Mouse (Mus musculus): ENCODE data around the gene Sh3pxd2a. TPM values are rescaled to one million over a fixed set of nuclear protein-coding genes. Genes with fewer than 3 reads are reported as not detected.

The Sh3pxd2a gene
- total RNA-seq, 2 experiments from 2014 or later = 37.8 to 46.3 TPM

- no peak for DNase-seq
These were observed 157.9 kb downstream of the Sh3pxd2a start for GRCm38 (mm10) chr19:47306128-47306916.

GRCm38 (mm10) chr19:47305401-47305800 lies 158.8 kb downstream of the Sh3pxd2a start:
- no peak for DNase-seq

- DNase-seq = no peak
These were observed 159.9 kb downstream of the Sh3pxd2a start for GRCm38 (mm10) chr19:47304170-47304745.

- DNase-seq = no peak
These were observed 161.1 kb downstream of the Sh3pxd2a start for GRCm38 (mm10) chr19:47303128-47303527.

GRCm38 (mm10) chr19:47302191-47302852 lies 161.9 kb downstream of the Sh3pxd2a start:
- DNase-seq = peak; percentile 79

GRCm38 (mm10) chr19:47301303-47302190 lies 162.7 kb downstream of the Sh3pxd2a start:
- DNase-seq = no peak

GRCm38 (mm10) chr19:47298100-47298499 lies 166.1 kb downstream of the Sh3pxd2a start:
- no peak for DNase-seq

- peak; percentile 69 for DNase-seq
These were observed 171.7 kb downstream of the Sh3pxd2a start for GRCm38 (mm10) chr19:47292451-47292951.

GRCm38 (mm10) chr19:47291307-47292080 lies 172.7 kb downstream of the Sh3pxd2a start:
- DNase-seq = no peak

GRCm38 (mm10) chr19:47286886-47287450 lies 177.2 kb downstream of the Sh3pxd2a start:
- DNase-seq = no peak

GRCm38 (mm10) chr19:47285581-47285980 lies 178.6 kb downstream of the Sh3pxd2a start:
- no peak for DNase-seq

GRCm38 (mm10) chr19:47282688-47283215 lies 181.4 kb downstream of the Sh3pxd2a start:
- DNase-seq = no peak

- DNase-seq = no peak
These were observed 182.1 kb downstream of the Sh3pxd2a start for GRCm38 (mm10) chr19:47282050-47282454.

GRCm38 (mm10) chr19:47280894-47281293 lies 183.3 kb downstream of the Sh3pxd2a start:
- DNase-seq = peak; percentile 76

- DNase-seq = peak; percentile 93
These were observed 184.2 kb downstream of the Sh3pxd2a start for GRCm38 (mm10) chr19:47279788-47280532.

GRCm38 (mm10) chr19:47279372-47279771 lies 184.8 kb downstream of the Sh3pxd2a start:
- no peak for DNase-seq

GRCm38 (mm10) chr19:47276730-47277129 lies 187.5 kb downstream of the Sh3pxd2a start:
- DNase-seq = peak; percentile 45

- DNase-seq = no peak
These were observed 193.7 kb downstream of the Sh3pxd2a start for GRCm38 (mm10) chr19:47270520-47270919.

- DNase-seq = no peak
These were observed 194.5 kb downstream of the Sh3pxd2a start for GRCm38 (mm10) chr19:47269729-47270128.

GRCm38 (mm10) chr19:47267066-47267465 lies 197.1 kb downstream of the Sh3pxd2a start:
- DNase-seq = no peak

Measured in gastrocnemius, postnatal 25 days (tissue).